Mouse (Mus musculus) megakaryocyte, embryonic 14.5 days (primary cell): Measurements from ENCODE around the gene Fbxl5. TPM values are rescaled to one million over a fixed set of nuclear protein-coding genes. Genes with fewer than 3 reads are reported as not detected.
A peak's percentile ranks its signal among the peaks of the same experiment; 100 is the strongest.

Experiments used
- H3K27me3 ChIP-seq: replicated peaks from 2 replicates; pipeline ENCODE3; 2012; ENCODE audit warnings: inconsistent platforms
- H3K36me3 ChIP-seq: replicated peaks from 2 replicates; pipeline ENCODE3; 2012; ENCODE audit warnings: low read length, inconsistent platforms, mixed read lengths
- H3K4me1 ChIP-seq: 2 replicates; pipeline ENCODE4 v1.6.1; 2012; ENCODE audit warnings: inconsistent platforms
- H3K4me3 ChIP-seq: replicated peaks from 2 replicates; pipeline ENCODE3; 2012; ENCODE audit warnings: moderate library complexity, mild to moderate bottlenecking, inconsistent platforms
- H3K9me3 ChIP-seq: 2 replicates; pipeline ENCODE4 v1.6.1; 2012; ENCODE audit warnings: inconsistent platforms
- FLI1 ChIP-seq: IDR thresholded peaks from 2 replicates; pipeline ENCODE4 v1.6.1; 2012; ENCODE audit warnings: low read length, inconsistent platforms, mixed read lengths
- GATA1 ChIP-seq: IDR thresholded peaks from 3 replicates; pipeline ENCODE4 v1.6.1; 2012; ENCODE audit warnings: mixed read lengths, low read length, inconsistent platforms, borderline replicate concordance
- polyA plus RNA-seq: library from polyadenylated mRNA; stranded (reverse); fragments of >175 nt; gene quantifications from 2 replicates; pipeline ENCODE4 v1.2.3, GENCODE M21; 2012; ENCODE audit warnings: low replicate concordance; ENCODE audit not compliant: insufficient read depth

Fbxl5 gene
- polyA plus RNA-seq, 1 experiment = 1.3 TPM

- peaks cover 9% of the 10 kb centered on the region for H3K4me1 ChIP-seq
- H3K9me3 ChIP-seq = peaks cover 6% of the 10 kb centered on the region; the same call in 1 of the 2 replicates
- H3K36me3 ChIP-seq = no peaks in the 10 kb centered on the region
- no peaks in the 10 kb centered on the region for H3K27me3 ChIP-seq
- TF ChIP-seq GATA1 (no peak), FLI1 (no peak)
- no peak overlapping the region for H3K4me3 ChIP-seq
Measured at GRCm38 (mm10) chr5:43799530-43799929, 21.9 kb downstream of the Fbxl5 start.

- H3K9me3 ChIP-seq = peaks cover 4% of the 10 kb centered on the region; the same call in 1 of the 2 replicates
- peaks cover 4% of the 10 kb centered on the region for H3K27me3 ChIP-seq
- H3K4me1 ChIP-seq = no peaks in the 10 kb centered on the region
- H3K4me3 ChIP-seq = no peak overlapping the region
- H3K36me3 ChIP-seq = no peaks in the 10 kb centered on the region
- no peak for TF ChIP-seq GATA1
- no peak for TF ChIP-seq FLI1
Measured at GRCm38 (mm10) chr5:43792354-43792753, 29.1 kb downstream of the Fbxl5 start.

DNA sequence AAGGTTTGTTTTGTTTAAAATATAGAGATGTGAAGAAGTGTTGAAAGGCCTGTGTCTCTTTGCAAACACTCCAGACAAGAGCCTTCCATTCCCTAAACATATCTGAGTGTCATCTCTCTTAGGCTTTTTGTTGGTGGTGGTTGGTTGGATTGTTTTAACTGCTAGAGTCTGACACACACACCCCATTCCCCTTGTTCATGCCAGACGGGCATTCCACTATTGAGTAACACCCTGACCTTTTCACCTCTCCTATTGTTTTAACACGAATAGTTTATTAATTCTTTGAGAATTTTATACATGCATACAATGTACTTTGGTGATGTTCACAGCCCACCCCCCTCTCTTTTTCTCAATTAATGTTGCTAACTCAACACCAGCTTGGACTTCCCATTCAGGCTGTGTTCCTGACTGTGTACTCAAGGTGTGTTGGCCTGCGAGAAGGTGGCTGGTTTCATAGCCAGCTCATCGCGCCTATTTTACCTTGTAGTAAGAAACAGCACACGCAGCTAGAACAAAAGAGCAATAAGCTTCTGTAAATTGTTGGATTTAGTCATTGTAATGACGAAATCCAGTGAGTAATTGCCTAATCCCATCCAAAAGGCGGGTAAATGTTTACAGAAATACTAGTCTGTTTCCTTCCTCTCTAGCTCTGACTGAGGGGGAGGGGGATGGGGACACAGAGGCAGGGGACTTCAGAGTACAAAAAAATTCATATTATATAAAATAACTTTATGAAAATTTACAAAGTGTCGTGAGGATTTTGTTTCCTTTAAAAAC, 33.3 kb downstream of the Fbxl5 start:
- peaks cover 4% of the 10 kb centered on the region for H3K27me3 ChIP-seq
- TF ChIP-seq GATA1 (no peak), FLI1 (no peak)
- no peaks in the 10 kb centered on the region for H3K4me1 ChIP-seq
- peaks cover 4% of the 10 kb centered on the region; the same call in 1 of the 2 replicates for H3K9me3 ChIP-seq
- no peaks in the 10 kb centered on the region for H3K36me3 ChIP-seq
- no peak overlapping the region for H3K4me3 ChIP-seq

DNA sequence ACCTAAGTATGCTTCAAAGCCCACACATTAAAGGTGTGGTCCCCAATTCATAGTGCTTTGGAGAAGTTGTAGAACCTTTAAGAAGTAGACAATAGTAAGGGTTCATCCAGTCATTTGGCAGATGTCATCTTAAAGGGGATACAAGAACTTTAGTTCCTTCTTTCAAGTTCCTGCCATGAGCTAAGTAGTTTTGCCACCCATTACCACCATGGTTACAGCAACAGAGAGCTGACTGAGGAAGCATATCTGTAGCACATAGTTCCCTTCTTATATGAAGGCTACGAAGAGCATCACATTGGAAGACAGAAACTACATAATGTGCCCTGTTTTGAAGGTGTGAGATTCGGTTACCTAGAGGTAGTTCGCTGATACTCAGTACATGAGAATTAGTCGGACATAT, 34.8 kb downstream of the Fbxl5 start:
- H3K36me3 ChIP-seq = no peaks in the 10 kb centered on the region
- TF ChIP-seq FLI1 = no peak
- TF ChIP-seq GATA1 = no peak
- peaks cover 7% of the 10 kb centered on the region for H3K4me1 ChIP-seq
- H3K4me3 ChIP-seq = no peak overlapping the region
- H3K27me3 ChIP-seq = peaks cover 2% of the 10 kb centered on the region
- H3K9me3 ChIP-seq = peaks cover 4% of the 10 kb centered on the region; the same call in 1 of the 2 replicates

- peaks cover 17% of the 10 kb centered on the region for H3K4me1 ChIP-seq
- no peaks in the 10 kb centered on the region for H3K27me3 ChIP-seq
- TF ChIP-seq FLI1 = no peak
- no peak for TF ChIP-seq GATA1
- no peaks in the 10 kb centered on the region for H3K9me3 ChIP-seq
- no peaks in the 10 kb centered on the region for H3K36me3 ChIP-seq
- no peak overlapping the region for H3K4me3 ChIP-seq
Measured at GRCm38 (mm10) chr5:43783996-43784395, 37.4 kb downstream of the Fbxl5 start.

- peak overlapping the region; percentile 98 for H3K4me3 ChIP-seq
- no peak for TF ChIP-seq FLI1
- no peak for TF ChIP-seq GATA1
- no peaks in the 10 kb centered on the region for H3K36me3 ChIP-seq
- H3K9me3 ChIP-seq = no peaks in the 10 kb centered on the region
- no peaks in the 10 kb centered on the region for H3K27me3 ChIP-seq
- peaks cover 23% of the 10 kb centered on the region for H3K4me1 ChIP-seq
Measured at GRCm38 (mm10) chr5:43781977-43782930, 39.2 kb downstream of the Fbxl5 start.

DNA sequence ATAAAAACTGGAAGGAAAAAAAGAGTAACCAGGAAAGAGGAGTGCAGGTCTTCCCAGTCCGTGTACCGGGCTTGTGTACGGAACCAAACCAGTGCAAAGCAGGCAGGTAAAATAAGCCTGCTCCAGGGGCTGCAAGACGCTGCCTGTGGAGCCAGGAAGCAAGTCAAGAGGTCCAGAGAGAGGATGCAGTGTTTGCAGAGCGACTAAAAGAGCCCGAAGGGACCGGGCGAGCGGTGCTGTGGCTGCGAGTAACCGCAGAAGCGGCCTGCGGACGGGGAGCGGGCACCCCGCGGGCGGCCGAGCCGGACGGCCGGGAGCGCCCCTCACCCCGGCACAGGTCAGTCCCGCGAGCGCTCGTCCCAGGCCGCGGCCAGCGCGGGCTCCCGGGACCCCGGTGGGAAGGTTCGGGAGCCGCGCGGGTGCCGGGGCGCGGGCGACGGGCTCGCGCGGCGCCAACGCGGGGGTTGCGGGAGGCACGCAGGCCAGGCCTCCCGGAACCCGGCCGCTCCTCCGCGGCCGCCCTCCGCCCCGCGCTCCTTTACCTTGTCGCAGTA, 39.9 kb downstream of the Fbxl5 start:
- no peak for TF ChIP-seq GATA1
- no peak for TF ChIP-seq FLI1
- no peaks in the 10 kb centered on the region for H3K9me3 ChIP-seq
- peak overlapping the region; percentile 98 for H3K4me3 ChIP-seq
- H3K27me3 ChIP-seq = no peaks in the 10 kb centered on the region
- peaks cover 30% of the 10 kb centered on the region for H3K4me1 ChIP-seq
- H3K36me3 ChIP-seq = no peaks in the 10 kb centered on the region

- Histone ChIP-seq H3K4me1 (peaks cover 35% of the 10 kb centered on the region), H3K9me3 (no peaks in the 10 kb centered on the region), H3K27me3 (no peaks in the 10 kb centered on the region), H3K4me3 (no peak overlapping the region), H3K36me3 (no peaks in the 10 kb centered on the region)
- TF ChIP-seq GATA1 (no peak), FLI1 (no peak)
Measured at GRCm38 (mm10) chr5:43778583-43778982, 42.9 kb downstream of the Fbxl5 start.

GRCm38 (mm10) chr5:43776993-43777392, 44.4 kb downstream of the Fbxl5 start:
- TF ChIP-seq FLI1 = no peak
- no peak for TF ChIP-seq GATA1
- H3K4me1 ChIP-seq = peaks cover 28% of the 10 kb centered on the region
- no peaks in the 10 kb centered on the region for H3K27me3 ChIP-seq
- H3K4me3 ChIP-seq = no peak overlapping the region
- H3K9me3 ChIP-seq = no peaks in the 10 kb centered on the region
- H3K36me3 ChIP-seq = peaks cover 12% of the 10 kb centered on the region

DNA sequence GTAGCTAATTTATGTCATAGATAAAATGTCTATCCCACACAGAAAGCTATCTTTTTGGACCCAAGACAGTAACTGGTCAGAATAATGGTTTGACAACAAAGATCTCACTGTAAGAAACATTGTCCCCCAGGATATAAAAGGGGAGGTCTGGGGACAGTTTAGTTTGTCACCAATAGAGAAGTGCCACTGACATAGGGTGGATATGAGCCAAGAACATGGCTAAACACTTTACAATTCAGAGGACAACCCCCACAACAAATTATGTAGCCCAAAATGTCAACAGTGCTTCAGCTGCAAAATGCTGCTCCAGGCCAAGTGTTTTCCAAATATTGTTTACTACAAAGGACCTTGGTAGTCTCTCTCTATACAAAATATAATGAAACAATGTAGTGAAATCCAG, 45.0 kb downstream of the Fbxl5 start:
- TF ChIP-seq GATA1 (no peak), FLI1 (no peak)
- H3K9me3 ChIP-seq = no peaks in the 10 kb centered on the region
- peaks cover 28% of the 10 kb centered on the region for H3K4me1 ChIP-seq
- H3K4me3 ChIP-seq = no peak overlapping the region
- H3K36me3 ChIP-seq = peaks cover 14% of the 10 kb centered on the region
- no peaks in the 10 kb centered on the region for H3K27me3 ChIP-seq
